Mouse (Mus musculus): ENCODE results near the gene Comt.

The Comt gene

DNA sequence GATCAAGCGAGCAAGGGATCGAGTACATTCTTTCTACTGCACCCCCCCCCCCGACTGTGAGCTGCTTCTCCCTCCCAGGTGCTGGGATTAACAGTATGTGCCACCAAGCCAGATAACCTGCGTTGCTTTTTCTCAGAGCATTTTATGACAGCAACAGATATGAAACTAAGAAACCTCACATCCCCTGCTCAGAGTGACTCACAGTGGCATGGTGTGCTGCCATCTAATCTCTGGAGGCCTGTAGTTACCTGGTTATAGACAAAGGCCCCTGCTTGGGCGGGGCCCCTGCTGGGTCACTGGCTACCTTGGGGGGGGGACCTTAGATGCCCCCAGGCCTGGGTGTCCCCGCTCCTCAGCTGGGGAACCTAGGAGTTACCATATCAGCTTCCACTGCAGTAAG is 68.7 kb downstream of the Comt start:
- DNase-seq (ENCODE audit: low spot score in 2 of 2) = no peak

DNA sequence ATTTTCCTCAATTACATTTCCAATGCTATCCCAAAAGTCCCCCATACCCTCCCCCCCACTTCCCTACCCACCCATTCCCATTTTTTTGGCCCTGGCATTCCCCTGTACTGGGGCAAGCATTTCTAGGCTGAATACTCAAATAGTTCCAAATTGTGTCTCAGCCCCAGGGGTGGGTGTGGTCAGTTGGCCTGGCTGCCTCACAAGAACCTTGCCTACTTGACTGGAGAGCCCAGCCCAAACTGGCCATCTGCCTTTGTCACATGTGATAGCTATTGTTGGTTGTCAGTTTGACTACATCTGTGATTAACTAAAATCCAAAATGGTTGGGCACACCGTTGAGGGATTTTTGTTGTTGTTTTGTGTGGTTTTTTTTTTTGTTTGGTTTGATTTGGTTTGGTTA is 69.7 kb downstream of the Comt start:
- no peak for DNase-seq (ENCODE audit: low spot score in 2 of 2)

All from frontal cortex, postnatal 10 days (tissue).